Mouse (Mus musculus) MEL (cell line): Measurements from ENCODE around the gene Ston2. TPM values are rescaled to one million over a fixed set of nuclear protein-coding genes. Genes with fewer than 3 reads are reported as not detected.

ENCODE experiments used
- DNase-seq: peaks from one replicate; pipeline ENCODE4 v3.0.0; 2011; ENCODE audit warnings: low read depth, low spot score
- H3K27ac ChIP-seq: 2 replicates; pipeline ENCODE4 v1.5.1; 2012; ENCODE audit warnings: low read depth, mild to moderate bottlenecking, control low read depth, low read length, moderate library complexity; ENCODE audit not compliant: control insufficient read depth
- H3K27me3 ChIP-seq, 2 experiments: fragments of 150-350 bp in 1 of 2; sonication (generic) in 1 of 2; 2 replicates each; pipeline ENCODE4 v1.6.1; 2012; ENCODE audit warnings: low read length in 2 of 2, mild to moderate bottlenecking in 2 of 2, improper control_type of control experiment in 1 of 2, moderate library complexity in 1 of 2; ENCODE audit not compliant: insufficient read depth in 2 of 2, control insufficient read depth in 1 of 2
- H3K36me3 ChIP-seq, 2 experiments: 2 replicates each; pipeline ENCODE4 v1.6.1; 2012 to 2014; ENCODE audit warnings: low read length in 2 of 2, improper control_type of control experiment in 1 of 2, inconsistent platforms in 1 of 2, mild to moderate bottlenecking in 1 of 2; ENCODE audit not compliant: insufficient read depth in 2 of 2, control insufficient read depth in 1 of 2
- H3K4me1 ChIP-seq, 2 experiments: fragments of 150-350 bp in 1 of 2; sonication (generic) in 1 of 2; 2 replicates each; pipeline ENCODE4 v1.6.1; 2012; ENCODE audit warnings: low read length in 2 of 2, improper control_type of control experiment in 1 of 2, mild to moderate bottlenecking in 1 of 2; ENCODE audit not compliant: insufficient read depth in 2 of 2, control insufficient read depth in 1 of 2
- H3K4me3 ChIP-seq, 2 experiments: fragments of 150-350 bp in 1 of 2; sonication (generic) in 1 of 2; 2 replicates each; pipeline ENCODE4 v1.5.1; 2012; ENCODE audit warnings: low read depth in 2 of 2, low read length in 2 of 2, mild to moderate bottlenecking in 2 of 2, moderate library complexity in 2 of 2, control low read depth in 1 of 2, improper control_type of control experiment in 1 of 2; ENCODE audit not compliant: control insufficient read depth in 1 of 2, insufficient read depth in 1 of 2
- H3K79me2 ChIP-seq: 2 replicates; pipeline ENCODE4 v1.6.1; 2012; ENCODE audit warnings: mild to moderate bottlenecking, low read length, moderate library complexity; ENCODE audit not compliant: control insufficient read depth, poor library complexity, insufficient read depth
- H3K9ac ChIP-seq: 2 replicates; pipeline ENCODE4 v1.6.1; 2012; ENCODE audit warnings: low read depth, mild to moderate bottlenecking, control low read depth, low read length, moderate library complexity; ENCODE audit not compliant: control insufficient read depth, poor library complexity, severe bottlenecking
- H3K9me3 ChIP-seq: fragments of 150-350 bp; sonication (generic); replicated peaks from 2 replicates; pipeline ENCODE4 v1.6.1; 2012; ENCODE audit warnings: mild to moderate bottlenecking, low read length, improper control_type of control experiment, moderate library complexity; ENCODE audit not compliant: insufficient read depth
- BHLHE40 ChIP-seq: IDR thresholded peaks from 2 replicates; pipeline ENCODE4 v1.6.1; 2012; ENCODE audit warnings: low read depth, mild to moderate bottlenecking, inconsistent platforms, low read length, improper control_type of control experiment, borderline replicate concordance
- CHD1 ChIP-seq: IDR thresholded peaks from 2 replicates; pipeline ENCODE4 v1.6.1; 2012; ENCODE audit warnings: low read depth, mild to moderate bottlenecking, inconsistent platforms, low read length, improper control_type of control experiment
- GATA1 ChIP-seq: IDR thresholded peaks from 2 replicates; pipeline ENCODE4 v1.6.1; 2011; ENCODE audit warnings: low read depth, low read length, improper control_type of control experiment
- HCFC1 ChIP-seq: IDR thresholded peaks from 2 replicates; pipeline ENCODE4 v1.6.1; 2012; ENCODE audit warnings: low read depth, mild to moderate bottlenecking, inconsistent platforms, low read length, improper control_type of control experiment, moderate library complexity
- KAT2A ChIP-seq: conservative IDR thresholded peaks from 2 replicates; pipeline ENCODE4 v1.6.1; 2012; ENCODE audit warnings: low read depth, low read length, improper control_type of control experiment, inconsistent platforms
- POLR2AphosphoS2 ChIP-seq: IDR thresholded peaks from 2 replicates; pipeline ENCODE4 v1.6.1; 2011; ENCODE audit warnings: low read length, improper control_type of control experiment
- RAD21 ChIP-seq: IDR thresholded peaks from 2 replicates; pipeline ENCODE4 v1.6.1; 2011; ENCODE audit warnings: mild to moderate bottlenecking, low read depth, low read length, improper control_type of control experiment
- SMC3 ChIP-seq: IDR thresholded peaks from 2 replicates; pipeline ENCODE4 v1.6.1; 2011; ENCODE audit warnings: low read depth, low read length, improper control_type of control experiment
- TAL1 ChIP-seq: IDR thresholded peaks from 2 replicates; pipeline ENCODE4 v1.6.1; 2012; ENCODE audit warnings: mild to moderate bottlenecking, inconsistent platforms, low read length, moderate library complexity, mixed read lengths
- TBP ChIP-seq: IDR thresholded peaks from 2 replicates; pipeline ENCODE4 v1.8.0; 2011; ENCODE audit warnings: low read depth, low read length, improper control_type of control experiment
- USF1 ChIP-seq: IDR thresholded peaks from 2 replicates; pipeline ENCODE4 v1.6.1; 2014; ENCODE audit warnings: low read depth, mild to moderate bottlenecking, inconsistent platforms, low read length, improper control_type of control experiment, moderate library complexity
- ZC3H11A ChIP-seq: IDR thresholded peaks from 2 replicates; pipeline ENCODE4 v1.6.1; 2012; ENCODE audit warnings: low read depth, mild to moderate bottlenecking, inconsistent platforms, low read length, improper control_type of control experiment
- ZKSCAN1 ChIP-seq: IDR thresholded peaks from 2 replicates; pipeline ENCODE4 v1.6.1; 2012; ENCODE audit warnings: low read depth, mild to moderate bottlenecking, inconsistent platforms, low read length, improper control_type of control experiment, moderate library complexity
- polyA plus RNA-seq, 2 experiments: library from polyadenylated mRNA; stranded (reverse) in 1 of 2; unstranded in 1 of 2; fragments of >175 nt in 1 of 2; fragments of >200 nt in 1 of 2; gene quantifications; 2 replicates each; pipeline versions ENCODE4 v1.2.1 to v1.2.4; 2012; ENCODE audit warnings: low replicate concordance in 2 of 2, low read depth in 1 of 2; ENCODE audit not compliant: insufficient read length in 2 of 2, insufficient read depth in 1 of 2, missing spikeins in 1 of 2
- total RNA-seq: library from RNA; depleted of rRNA; stranded (reverse); fragments of 300-350 nt; gene quantifications from 2 replicates; pipeline ENCODE4 v1.2.3, GENCODE M21; 2012

Ston2 gene
- total and polyA plus RNA-seq, 3 experiments: not detected

DNA sequence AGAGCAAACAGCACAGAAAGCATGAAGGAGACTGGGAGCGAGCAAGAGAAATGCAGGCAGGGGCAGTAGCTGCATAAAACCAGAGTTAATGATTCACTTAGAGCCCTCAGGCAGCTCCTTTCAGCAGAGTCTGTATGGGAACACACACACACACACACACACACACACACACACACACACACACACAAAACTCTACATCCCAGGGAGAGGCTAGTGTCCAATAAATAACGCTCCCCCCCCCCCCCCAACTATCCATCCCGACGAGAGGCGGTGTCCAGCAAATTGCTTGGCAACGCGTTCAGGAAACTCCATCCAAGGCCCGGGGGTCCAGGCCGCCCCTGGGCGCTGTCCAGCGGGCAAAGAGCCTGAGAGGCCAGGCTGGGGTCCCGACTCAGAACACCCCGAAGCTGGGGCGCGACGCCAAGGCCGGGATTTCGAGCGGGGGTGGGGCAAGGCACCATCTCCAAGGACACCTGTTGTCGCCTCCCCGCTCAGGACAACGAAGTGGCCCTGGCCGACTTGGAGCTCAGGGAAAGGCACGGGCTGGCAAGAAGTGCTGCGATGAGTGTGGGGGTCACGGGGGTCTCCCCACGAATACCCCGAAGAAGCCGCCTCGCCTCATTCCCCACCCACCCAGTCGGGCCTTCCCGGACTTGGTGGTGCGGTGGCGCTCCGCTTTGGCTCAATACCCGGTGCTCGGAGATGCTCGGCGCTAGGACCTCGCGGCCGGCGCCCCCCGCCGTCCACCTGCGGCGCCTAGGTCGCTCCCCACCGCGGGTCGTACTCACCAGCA lies 9.8 kb downstream of the Ston2 start:
- H3K9ac ChIP-seq: no peak overlapping the region

DNA sequence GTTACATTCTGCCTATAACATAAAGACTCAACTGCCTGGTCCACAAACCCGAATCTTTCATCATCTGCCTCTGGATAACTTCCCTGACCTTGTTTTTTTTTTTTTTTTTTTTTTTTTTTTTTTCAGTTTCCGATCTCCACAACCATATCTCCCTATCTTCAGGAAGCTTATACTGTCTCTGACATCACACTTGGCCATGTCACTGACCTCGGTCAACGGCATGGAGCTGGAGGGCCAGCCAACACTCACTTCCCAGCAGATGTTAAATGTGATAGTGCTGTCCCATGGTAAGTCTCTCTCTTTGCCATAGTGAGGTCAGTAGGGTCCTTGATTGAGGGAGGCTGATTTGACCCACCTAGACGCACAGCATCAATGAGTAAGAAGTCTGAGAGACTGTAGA lies 11.8 kb downstream of the Ston2 start:
- Histone ChIP-seq H3K27ac (no peak overlapping the region), H3K36me3 (no peaks in the 10 kb centered on the region), H3K79me2 (no peaks in the 10 kb centered on the region), H3K9me3 (no peaks in the 10 kb centered on the region), H3K4me1 (no peaks in the 10 kb centered on the region), H3K4me3 (no peak overlapping the region), H3K9ac (no peak overlapping the region), H3K27me3 (no peaks in the 10 kb centered on the region)
- no peak for DNase-seq
- no peak for TF ChIP-seq POLR2AphosphoS2
- no peak for TF ChIP-seq TBP
- TF ChIP-seq CHD1: no peak
- no peak for TF ChIP-seq TAL1
- TF ChIP-seq ZKSCAN1: no peak
- no peak for TF ChIP-seq USF1

More for the DNA sequence above, 9.8 kb downstream of the Ston2 start:
- Histone ChIP-seq H3K27me3 (no peaks in the 10 kb centered on the region; a peak in 1 of 4 replicates), H3K4me1 (no peaks in the 10 kb centered on the region), H3K9me3 (no peaks in the 10 kb centered on the region), H3K27ac (no peak overlapping the region), H3K79me2 (no peaks in the 10 kb centered on the region), H3K4me3 (no peak overlapping the region), H3K36me3 (no peaks in the 10 kb centered on the region)
- no peak for DNase-seq
- TF ChIP-seq HCFC1: no peak
- TF ChIP-seq ZC3H11A: no peak
- no peak for TF ChIP-seq RAD21
- TF ChIP-seq BHLHE40: no peak
- TF ChIP-seq USF1: no peak
- TF ChIP-seq ZKSCAN1: no peak
- TF ChIP-seq GATA1: no peak
- no peak for TF ChIP-seq KAT2A

- no peak overlapping the region for H3K27ac ChIP-seq
- H3K79me2 ChIP-seq: no peaks in the 10 kb centered on the region
- no peaks in the 10 kb centered on the region for H3K9me3 ChIP-seq
- no peak overlapping the region for H3K4me3 ChIP-seq
- no peak for DNase-seq
- H3K9ac ChIP-seq: no peak overlapping the region
- no peaks in the 10 kb centered on the region for H3K4me1 ChIP-seq
- H3K27me3 ChIP-seq: no peaks in the 10 kb centered on the region
- no peaks in the 10 kb centered on the region for H3K36me3 ChIP-seq
- TF ChIP-seq SMC3: no peak
These were observed 13.3 kb downstream of the Ston2 start for GRCm38 (mm10) chr12:91774811-91775284.
